Mouse (Mus musculus): Measurements from ENCODE around the gene Ifit1.
"Not testable (repeated sequence)": the region's sequence is repeated elsewhere in the genome, so short reads cannot be mapped to it uniquely, and the experiment has no call there.

Gene Ifit1

GRCm38 (mm10) chr19:34640623-34641022 is at the start of gene Ifit1, which contains the start of gene Ifit1bl2:
Gene Ifit1 (plus strand): TSS chr19:34640871.
Gene Ifit1bl2 (minus strand): TSS chr19:34640743.
- DNase-seq (ENCODE audit: low spot score in 2 of 2), result no peak

- DNase-seq (ENCODE audit: low spot score in 2 of 2), result no peak
Measured at GRCm38 (mm10) chr19:34593456-34593855, 47.2 kb upstream of the Ifit1 start.

GRCm38 (mm10) chr19:34594523-34594922 is 46.1 kb upstream of the Ifit1 start:
- DNase-seq (ENCODE audit: low spot score in 2 of 2), result not testable (repeated sequence)

- no peak for DNase-seq (ENCODE audit: low spot score in 2 of 2)
Measured at GRCm38 (mm10) chr19:34596811-34597210, 43.9 kb upstream of the Ifit1 start.

GRCm38 (mm10) chr19:34598341-34598740 is 42.3 kb upstream of the Ifit1 start:
- peak in 1 of 2 experiments; percentile 58 for DNase-seq (ENCODE audit: low spot score in 2 of 2)

- not testable (repeated sequence) for DNase-seq (ENCODE audit: low spot score in 2 of 2)
Measured at GRCm38 (mm10) chr19:34599250-34599649, 41.4 kb upstream of the Ifit1 start.

GRCm38 (mm10) chr19:34601888-34602287 is 38.8 kb upstream of the Ifit1 start, which contains the start of gene Ifit1bl1:
Gene Ifit1bl1 (minus strand): TSS chr19:34601956.
- not testable (repeated sequence) for DNase-seq (ENCODE audit: low spot score in 2 of 2)

GRCm38 (mm10) chr19:34605472-34605871 is 35.2 kb upstream of the Ifit1 start:
- no peak for DNase-seq (ENCODE audit: low spot score in 2 of 2)

- DNase-seq (ENCODE audit: low spot score in 2 of 2), result not testable (repeated sequence)
Measured at GRCm38 (mm10) chr19:34607237-34608051, 33.2 kb upstream of the Ifit1 start, which contains the start of gene Ifit3b. Gene Ifit3b (plus strand): TSS chr19:34607970.

- not testable (repeated sequence) for DNase-seq (ENCODE audit: low spot score in 2 of 2)
Measured at GRCm38 (mm10) chr19:34610118-34610517, 30.6 kb upstream of the Ifit1 start.

GRCm38 (mm10) chr19:34612243-34613001 is 28.2 kb upstream of the Ifit1 start:
- DNase-seq (ENCODE audit: low spot score in 2 of 2), result not testable (repeated sequence)

GRCm38 (mm10) chr19:34620871-34621270 is 19.8 kb upstream of the Ifit1 start:
- no peak for DNase-seq (ENCODE audit: low spot score in 2 of 2)

- no peak for DNase-seq (ENCODE audit: low spot score in 2 of 2)
Measured at GRCm38 (mm10) chr19:34623781-34624180, 16.9 kb upstream of the Ifit1 start.

- no peak for DNase-seq (ENCODE audit: low spot score in 2 of 2)
Measured at GRCm38 (mm10) chr19:34624663-34625062, 16.0 kb upstream of the Ifit1 start.

- DNase-seq (ENCODE audit: low spot score in 2 of 2), result no peak
Measured at GRCm38 (mm10) chr19:34627496-34627895, 13.2 kb upstream of the Ifit1 start.

- no peak for DNase-seq (ENCODE audit: low spot score in 2 of 2)
Measured at GRCm38 (mm10) chr19:34631487-34631886, 9.2 kb upstream of the Ifit1 start.

GRCm38 (mm10) chr19:34633484-34633883 is 7.2 kb upstream of the Ifit1 start:
- no peak for DNase-seq (ENCODE audit: low spot score in 2 of 2)

- peak in 1 of 2 experiments; percentile 71 for DNase-seq (ENCODE audit: low spot score in 2 of 2)
Measured at GRCm38 (mm10) chr19:34636933-34637557, 3.6 kb upstream of the Ifit1 start.

- DNase-seq (ENCODE audit: low spot score in 2 of 2), result no peak
Measured at GRCm38 (mm10) chr19:34642616-34643015, 1.9 kb downstream of the Ifit1 start.

GRCm38 (mm10) chr19:34647630-34648029 is 7.0 kb downstream of the Ifit1 start:
- DNase-seq (ENCODE audit: low spot score in 2 of 2), result not testable (repeated sequence)

GRCm38 (mm10) chr19:34650276-34650675 is 9.6 kb downstream of the Ifit1 start:
- no peak for DNase-seq (ENCODE audit: low spot score in 2 of 2)

- DNase-seq (ENCODE audit: low spot score in 2 of 2), result no peak
Measured at GRCm38 (mm10) chr19:34650997-34651396, 10.3 kb downstream of the Ifit1 start.
